ENCODE assay signal across 18 mouse cellular contexts in genomic region chr9:17874795-17875194, GRCm38 (mm10).
"Had no signal": no experiment of that assay in that cellular context is flagged by ENCODE, and none has a peak within 500 bp of the region (broad histone marks: within the 10 kb centered on the region; RNA-seq: fewer than 3 reads in every experiment).

No protein-coding gene starts in this region.

- H3K27me3 ChIP-seq: lung, embryonic 15.5 days; megakaryocyte, embryonic 14.5 days; midbrain, embryonic 13.5 days; midbrain, embryonic 15.5 days; neural tube, embryonic 12.5 days had no signal

- DNase-seq: liver, postnatal 0 days; lung, adult 2 months; lung, postnatal 14 days; lung, postnatal 36 days; right cerebral cortex, postnatal 14 days; right cerebral cortex, postnatal 4 days; spleen, adult 18-20 months; thymus, adult 18-20 months; thymus, postnatal 14 days; thymus, postnatal 36 days had no signal

- H3K27ac ChIP-seq: lung, embryonic 15.5 days; macrophage; midbrain, embryonic 13.5 days; midbrain, embryonic 15.5 days; neural tube, embryonic 12.5 days had no signal

- H3K4me3 ChIP-seq: lung, embryonic 15.5 days; megakaryocyte, embryonic 14.5 days; midbrain, embryonic 13.5 days; midbrain, embryonic 15.5 days; neural tube, embryonic 12.5 days had no signal

- ATAC-seq: liver, postnatal 0 days; lung, postnatal 0 days; midbrain, embryonic 13.5 days; midbrain, embryonic 15.5 days had no signal

- H3K9me3 ChIP-seq: lung, embryonic 15.5 days; megakaryocyte, embryonic 14.5 days; midbrain, embryonic 13.5 days; midbrain, embryonic 15.5 days; neural tube, embryonic 12.5 days had no signal

- H3K4me1 ChIP-seq: lung, embryonic 15.5 days; megakaryocyte, embryonic 14.5 days; midbrain, embryonic 13.5 days; midbrain, embryonic 15.5 days; neural tube, embryonic 12.5 days had no signal

- H3K36me3 ChIP-seq: lung, embryonic 15.5 days; midbrain, embryonic 13.5 days; midbrain, embryonic 15.5 days; neural tube, embryonic 12.5 days had no signal

- H3K9ac ChIP-seq: liver, postnatal 0 days; lung, embryonic 15.5 days; midbrain, embryonic 13.5 days; midbrain, embryonic 15.5 days; neural tube, embryonic 12.5 days had no signal

- H3K4me2 ChIP-seq: lung, embryonic 15.5 days; midbrain, embryonic 11.5 days; midbrain, embryonic 13.5 days; midbrain, embryonic 15.5 days; neural tube, embryonic 12.5 days had no signal
